Mouse (Mus musculus): ENCODE data around the gene Dst. TPM values are rescaled to one million over a fixed set of nuclear protein-coding genes. Genes with fewer than 3 reads are reported as not detected.

Dst gene
- total RNA-seq, 2 experiments from 2014 or later, result 238 TPM

DNA sequence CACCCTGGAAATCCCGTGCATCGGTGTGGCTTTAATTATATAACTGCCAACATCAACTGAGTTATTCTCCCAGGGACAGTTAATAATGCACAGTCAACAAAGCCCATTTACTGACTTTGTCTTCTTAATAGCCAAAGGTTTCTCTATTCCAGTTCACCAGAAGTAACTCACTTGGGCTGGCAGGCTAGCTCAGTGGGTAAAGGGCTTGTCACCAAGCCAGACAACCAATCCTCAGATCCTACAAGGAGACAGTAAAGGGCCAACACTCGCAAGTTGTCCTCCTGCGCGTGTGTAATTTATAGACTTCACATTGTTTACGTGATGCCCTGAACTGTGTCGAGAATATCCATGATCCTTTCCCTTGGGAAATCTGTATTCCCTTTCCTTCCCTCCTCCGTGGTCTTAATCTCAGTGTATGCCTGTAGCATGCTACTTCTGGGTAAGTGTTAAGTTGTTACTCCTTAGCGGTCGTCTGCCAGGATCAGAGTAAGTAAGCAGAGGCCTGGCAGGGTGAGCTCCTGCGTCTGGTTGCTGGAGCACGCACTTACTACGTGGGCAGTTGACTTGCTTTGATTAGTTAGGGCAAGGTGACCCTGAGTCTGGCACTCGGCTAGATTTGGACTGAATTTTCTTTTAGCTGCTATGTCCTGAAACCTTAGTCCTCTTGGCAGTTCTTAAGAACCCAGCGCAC, 338.1 kb downstream of the Dst start:
- DNase-seq, result peak; percentile 35

DNA sequence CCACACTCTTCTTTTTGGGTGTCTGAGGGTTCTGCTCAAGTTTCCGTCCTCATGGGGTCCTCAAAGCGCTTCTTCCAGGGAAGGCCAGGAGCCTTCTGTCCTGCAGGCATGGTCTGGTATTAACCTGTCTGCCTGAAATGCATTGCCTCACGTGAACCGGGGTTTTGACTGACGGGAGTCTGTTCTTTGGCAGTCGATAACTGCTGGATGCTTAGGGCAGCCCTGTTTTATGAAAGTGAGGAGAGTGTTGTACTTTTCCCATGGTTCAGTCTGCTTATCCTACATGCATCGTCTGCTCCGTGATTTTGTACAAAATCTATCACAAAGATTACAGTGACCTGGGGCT, 338.6 kb downstream of the Dst start:
- DNase-seq, result no peak

DNA sequence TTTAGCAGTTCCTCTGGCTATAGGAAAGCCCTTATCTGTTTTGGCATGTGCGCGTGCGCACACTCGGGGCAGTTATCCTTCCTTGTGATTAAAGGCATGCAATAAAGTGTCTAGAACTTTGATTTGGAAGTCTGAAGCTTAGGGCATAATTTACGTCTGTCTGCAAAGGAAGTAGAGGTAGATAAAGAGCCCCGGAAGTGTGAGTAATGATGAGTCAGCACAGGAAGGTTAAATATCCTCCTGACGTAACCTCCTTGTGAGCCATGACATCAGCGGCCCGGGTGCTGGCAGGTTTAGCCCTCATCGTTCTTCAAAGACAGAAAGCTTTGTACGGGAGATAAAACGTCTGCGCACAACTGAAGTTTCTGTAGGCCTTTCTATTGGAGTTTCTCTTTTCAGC, 343.1 kb downstream of the Dst start:
- no peak for DNase-seq

GRCm38 (mm10) chr1:34252267-34252666, 344.2 kb downstream of the Dst start:
- DNase-seq, result no peak

DNA sequence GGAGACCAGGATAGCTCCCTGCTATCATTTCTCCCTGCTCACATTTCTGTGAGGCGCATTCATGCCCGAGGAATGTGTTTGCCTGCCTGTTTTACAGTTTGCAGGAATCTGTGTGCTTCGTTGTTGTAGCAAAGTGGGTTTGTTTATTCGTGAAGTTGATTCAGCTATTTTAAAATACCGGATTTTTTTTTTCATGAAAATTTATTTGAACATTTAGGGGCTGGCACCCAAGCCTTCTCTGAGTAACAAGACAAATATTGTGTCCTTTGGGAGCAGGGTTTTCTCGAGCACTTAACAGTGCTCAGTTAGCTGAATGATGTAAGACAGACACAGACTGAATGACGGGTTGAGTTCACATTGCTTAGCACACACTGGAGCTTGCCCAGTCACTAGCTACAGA, 345.9 kb downstream of the Dst start:
- no peak for DNase-seq

GRCm38 (mm10) chr1:34259898-34260297, 351.9 kb downstream of the Dst start:
- no peak for DNase-seq

GRCm38 (mm10) chr1:34261011-34261410, 353.0 kb downstream of the Dst start:
- DNase-seq, result no peak

DNA sequence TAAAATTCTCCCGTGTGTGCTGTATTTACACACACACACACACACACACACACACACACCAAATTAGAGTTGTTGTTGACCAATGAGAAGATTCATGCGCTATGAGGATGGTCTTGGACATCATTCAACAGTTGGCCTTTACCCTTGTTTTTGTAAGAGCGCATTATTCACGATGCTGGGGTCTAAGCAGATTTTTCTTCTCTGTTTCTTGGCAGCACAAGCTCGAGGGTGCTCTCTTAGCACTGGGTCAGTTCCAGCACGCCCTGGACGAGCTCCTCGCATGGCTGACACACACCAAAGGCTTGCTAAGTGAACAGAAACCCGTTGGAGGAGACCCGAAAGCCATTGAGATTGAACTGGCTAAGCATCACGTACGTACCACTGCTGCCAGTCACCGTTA, 360.5 kb downstream of the Dst start:
- DNase-seq, result peak; percentile 58

DNA sequence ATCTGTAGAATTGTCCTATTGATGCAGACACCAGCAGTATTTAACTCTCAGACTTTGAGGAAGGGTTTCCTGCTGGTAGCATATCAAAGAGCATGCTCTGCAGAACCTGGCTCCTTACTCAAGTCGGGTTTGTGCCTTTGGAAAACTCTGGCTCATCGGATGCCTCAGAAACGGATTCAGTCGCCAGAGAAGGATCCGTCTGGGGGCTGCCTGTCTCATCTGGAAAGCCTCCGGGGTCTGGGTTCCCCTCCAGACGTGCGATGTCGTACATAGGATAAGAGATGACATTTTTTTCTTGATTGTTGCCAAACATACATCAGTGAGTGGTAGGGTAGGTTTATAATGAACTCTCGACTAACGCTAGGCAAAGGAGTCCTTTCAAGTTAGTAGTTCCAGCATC, 361.6 kb downstream of the Dst start:
- peak; percentile 47 for DNase-seq

DNA sequence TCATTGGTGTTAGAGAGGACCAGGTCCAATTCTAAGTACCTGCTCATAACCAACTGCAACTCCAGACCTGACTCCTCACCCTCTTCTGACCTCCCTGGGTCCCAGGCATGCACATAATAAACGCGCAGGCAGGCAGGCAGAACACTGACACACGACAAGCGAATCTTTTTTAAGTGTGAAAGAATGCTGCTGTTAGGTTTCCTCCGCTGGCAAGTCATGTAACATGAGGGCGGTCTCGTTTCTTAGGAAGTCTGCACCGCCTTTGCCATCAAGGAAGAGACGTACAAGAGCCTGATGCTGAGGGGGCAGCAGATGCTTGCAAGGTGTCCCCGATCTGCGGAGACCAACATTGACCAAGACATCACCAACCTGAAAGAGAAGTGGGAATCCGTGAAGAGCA, 365.9 kb downstream of the Dst start:
- no peak for DNase-seq

DNA sequence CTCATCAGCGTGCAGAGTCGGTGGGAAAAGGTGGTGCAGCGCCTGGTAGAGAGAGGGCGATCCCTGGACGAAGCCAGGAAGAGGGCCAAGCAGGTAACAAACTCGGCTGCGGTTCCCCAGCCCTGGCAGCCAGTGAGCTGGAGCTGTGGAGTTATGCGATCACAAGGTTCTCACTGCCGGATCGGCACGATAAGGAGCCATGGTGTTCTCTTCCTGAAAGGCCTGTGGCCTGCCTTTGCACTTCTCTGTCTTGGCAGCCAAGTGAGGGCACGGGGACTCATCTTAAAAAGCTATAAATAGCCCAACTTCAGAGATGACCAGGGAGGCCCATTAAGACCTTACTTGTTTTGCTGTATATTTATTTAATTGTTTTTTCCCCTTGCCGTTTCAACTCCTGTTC, 367.8 kb downstream of the Dst start:
- no peak for DNase-seq

GRCm38 (mm10) chr1:34276756-34277155, 368.7 kb downstream of the Dst start:
- DNase-seq, result no peak

DNA sequence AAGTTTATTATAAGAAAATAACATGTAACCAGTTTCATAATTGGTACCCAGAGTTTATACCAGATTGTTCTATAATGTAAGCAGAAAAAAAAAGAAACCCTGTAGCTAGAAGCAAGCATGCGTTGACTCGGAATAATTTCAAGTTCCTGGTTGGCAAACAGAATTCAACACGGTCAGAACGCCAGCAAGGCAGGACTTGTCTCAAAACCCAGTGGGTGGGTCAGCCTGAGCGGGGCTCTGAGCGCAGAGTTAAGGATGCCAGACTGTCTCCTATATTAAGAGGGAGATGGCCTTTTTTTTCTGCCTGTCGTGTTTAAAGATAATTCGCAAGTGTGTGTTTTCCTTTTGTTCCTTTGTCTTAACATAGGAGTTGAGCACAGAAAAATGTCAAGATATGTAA, 369.2 kb downstream of the Dst start:
- no peak for DNase-seq

DNA sequence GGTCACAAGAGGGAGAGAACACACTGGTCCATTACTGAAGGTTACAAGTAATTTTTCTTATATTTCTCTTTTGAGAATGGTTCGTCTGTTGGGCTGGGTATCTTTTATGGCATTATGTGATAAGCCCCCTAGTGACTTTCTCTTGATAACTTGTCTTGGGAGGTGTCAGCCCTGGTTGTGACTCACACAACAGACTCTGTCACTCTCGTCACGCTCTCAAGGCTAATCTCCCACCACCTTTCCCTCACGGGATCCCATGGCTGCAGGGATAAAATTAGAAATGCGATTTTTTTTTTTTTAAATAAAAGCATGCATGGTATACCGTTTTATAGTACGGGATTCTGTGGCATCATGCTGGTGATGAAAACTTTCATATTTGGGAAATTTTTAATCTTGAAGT, 375.5 kb downstream of the Dst start:
- DNase-seq, result no peak

DNA sequence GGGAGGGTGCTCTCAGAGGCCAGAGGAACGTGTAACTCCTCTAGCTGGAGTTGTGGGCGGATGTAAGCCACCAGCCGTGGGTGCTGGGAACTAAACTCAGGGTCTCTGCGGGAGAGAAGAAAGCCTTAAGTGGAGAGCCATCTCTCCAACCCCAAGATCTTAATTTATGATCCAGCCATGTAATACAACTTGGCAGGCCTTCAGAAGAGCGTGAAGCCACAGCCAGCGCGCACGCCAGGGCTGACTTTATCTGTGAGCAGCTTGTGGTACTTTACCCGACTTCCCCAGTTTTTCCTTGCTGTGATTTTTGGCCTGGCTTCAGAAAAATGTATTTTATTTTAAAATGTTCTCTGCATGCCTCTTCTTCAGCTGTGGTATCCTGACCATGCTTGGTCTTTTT, 377.0 kb downstream of the Dst start:
- no peak for DNase-seq

DNA sequence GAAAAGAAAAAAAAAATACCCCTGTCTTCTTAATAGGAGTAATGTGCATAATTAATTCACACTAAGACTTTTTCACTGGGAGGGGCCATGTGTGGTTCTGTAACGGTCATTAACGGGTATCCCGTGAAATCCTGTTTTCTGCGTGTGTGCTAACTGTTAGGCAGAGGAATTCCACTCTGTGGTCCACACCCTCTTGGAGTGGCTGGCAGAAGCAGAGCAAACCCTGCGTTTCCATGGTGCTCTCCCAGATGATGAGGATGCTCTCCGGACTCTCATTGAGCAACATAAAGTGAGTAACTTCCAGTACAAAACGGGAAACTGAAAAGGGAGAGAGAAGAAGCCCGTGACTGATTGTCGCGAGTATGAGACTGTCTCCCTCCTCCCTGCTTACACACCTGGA, 379.7 kb downstream of the Dst start:
- no peak for DNase-seq

DNA sequence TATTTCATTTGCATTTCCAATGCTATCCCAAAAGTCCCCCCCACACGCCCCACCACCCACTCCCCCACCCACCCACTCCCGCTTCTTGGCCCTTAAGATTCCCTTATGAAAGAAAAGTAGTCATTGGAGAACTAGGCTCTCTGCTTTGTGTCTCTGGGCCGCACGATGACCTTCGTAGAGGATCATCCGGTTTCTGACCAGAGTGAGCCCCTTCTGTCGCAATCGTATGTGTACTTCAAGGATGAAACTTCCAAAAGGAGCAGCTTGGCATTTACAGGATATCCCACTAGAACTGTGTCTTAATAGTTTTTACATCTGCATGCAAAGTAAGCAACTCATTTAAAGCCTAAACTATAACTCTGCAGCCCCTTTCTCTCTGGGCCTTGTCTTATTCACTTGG, 380.2 kb downstream of the Dst start:
- no peak for DNase-seq

DNA sequence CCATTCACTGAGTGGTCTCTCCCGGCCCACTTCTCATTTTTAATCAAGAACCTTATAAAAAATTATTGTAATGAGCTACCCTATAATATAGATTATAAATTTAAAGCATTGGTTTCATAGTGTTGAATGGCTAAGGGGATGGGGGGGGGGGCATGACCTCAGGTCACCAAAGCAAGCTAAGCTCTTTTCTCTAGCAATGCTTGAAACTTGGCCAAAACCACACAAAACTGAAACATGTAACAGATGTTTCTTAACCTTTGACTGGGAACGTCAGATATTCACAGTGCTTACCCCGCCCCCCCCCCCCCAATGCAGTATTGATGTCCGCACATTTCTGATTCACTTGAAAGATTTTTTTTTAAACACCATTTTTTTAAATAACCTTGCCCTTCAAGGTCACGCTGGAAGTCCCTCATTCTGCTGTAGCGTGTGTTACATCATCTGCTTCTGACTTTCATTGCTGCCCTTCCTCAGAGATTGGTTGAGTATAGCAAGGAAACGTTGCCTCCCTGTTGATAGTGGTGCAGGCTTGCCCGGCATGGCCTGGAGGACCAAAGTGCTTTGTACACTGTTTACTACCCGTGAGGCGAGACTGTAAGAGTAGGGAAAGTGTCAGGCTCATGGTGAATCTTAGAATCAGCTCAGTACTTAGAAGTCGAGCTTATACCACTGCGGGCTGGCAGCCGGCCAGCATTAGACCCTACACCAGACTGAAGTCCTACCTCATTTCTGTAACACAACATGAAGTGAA, 380.9 kb downstream of the Dst start:
- DNase-seq, result no peak

- DNase-seq, result no peak
These were observed 381.4 kb downstream of the Dst start for GRCm38 (mm10) chr1:34289472-34289748.

GRCm38 (mm10) chr1:34290321-34290720, 382.3 kb downstream of the Dst start:
- peak; percentile 67 for DNase-seq

GRCm38 (mm10) chr1:34293198-34293597, 385.2 kb downstream of the Dst start:
- DNase-seq, result no peak

- DNase-seq, result no peak
These were observed 389.6 kb downstream of the Dst start for GRCm38 (mm10) chr1:34297636-34298035.

DNA sequence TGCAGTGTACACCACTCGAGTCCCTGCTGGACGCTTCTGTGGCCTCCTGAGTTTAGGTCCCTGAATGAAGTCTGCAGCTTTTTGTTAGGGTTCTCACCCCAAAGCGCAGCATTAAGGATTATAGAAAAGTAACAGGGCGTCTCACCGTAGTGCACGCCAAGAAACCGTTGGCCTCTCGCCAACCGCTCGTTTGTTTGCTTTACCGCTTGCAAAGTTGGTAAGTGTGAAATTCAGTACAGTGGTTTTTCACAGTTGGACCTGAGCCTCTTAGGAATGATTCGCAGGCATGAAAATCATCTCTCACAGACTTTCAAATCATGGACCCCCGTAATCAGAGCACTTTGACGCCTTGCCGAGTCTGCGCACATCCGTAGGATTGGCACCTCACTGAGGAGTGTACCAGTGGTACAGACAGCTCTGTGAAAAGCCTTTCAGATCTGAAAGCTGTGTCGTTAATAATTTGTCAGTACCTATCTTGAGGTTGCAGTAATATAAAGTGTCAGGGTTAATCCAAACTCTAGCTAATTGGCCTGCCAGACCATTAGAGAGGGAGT, 390.7 kb downstream of the Dst start:
- peak; percentile 72 for DNase-seq

- DNase-seq, result no peak
These were observed 391.5 kb downstream of the Dst start for GRCm38 (mm10) chr1:34299507-34299906.
